Mouse (Mus musculus) ZHBTc4 (cell line): Measurements from ENCODE around the gene Celsr1.

ENCODE experiments used
- DNase-seq: peaks from one replicate; pipeline ENCODE4 v3.0.0-alpha.2; 2011; ENCODE audit warnings: low read depth, low spot score

Celsr1 gene

GRCm38 (mm10) chr15:85962691-85963090 lies 70.9 kb downstream of the Celsr1 start:
- no peak for DNase-seq

DNA sequence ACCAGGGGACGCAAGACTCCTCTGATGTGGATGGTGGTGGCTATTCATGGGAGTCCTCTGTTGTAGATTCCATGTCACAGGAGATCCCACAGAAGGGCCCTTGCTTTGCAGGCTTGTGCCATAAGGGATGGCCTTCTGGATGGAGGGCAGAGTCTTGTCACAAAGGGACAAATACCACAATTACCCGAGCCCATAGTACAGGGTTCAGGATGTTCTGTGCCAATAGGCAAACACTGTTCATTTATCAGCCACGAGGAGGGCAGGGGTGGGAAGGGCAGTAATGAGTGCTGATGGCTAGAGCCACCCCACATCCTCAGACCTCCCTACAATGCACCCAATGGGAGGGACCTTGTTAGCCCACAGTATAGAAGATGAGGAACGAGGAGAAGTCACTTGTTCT lies 71.9 kb downstream of the Celsr1 start:
- no peak for DNase-seq

- DNase-seq: no peak
Observed at GRCm38 (mm10) chr15:85961131-85961530, 72.4 kb downstream of the Celsr1 start.

GRCm38 (mm10) chr15:85956202-85956601 lies 77.4 kb downstream of the Celsr1 start:
- no peak for DNase-seq

DNA sequence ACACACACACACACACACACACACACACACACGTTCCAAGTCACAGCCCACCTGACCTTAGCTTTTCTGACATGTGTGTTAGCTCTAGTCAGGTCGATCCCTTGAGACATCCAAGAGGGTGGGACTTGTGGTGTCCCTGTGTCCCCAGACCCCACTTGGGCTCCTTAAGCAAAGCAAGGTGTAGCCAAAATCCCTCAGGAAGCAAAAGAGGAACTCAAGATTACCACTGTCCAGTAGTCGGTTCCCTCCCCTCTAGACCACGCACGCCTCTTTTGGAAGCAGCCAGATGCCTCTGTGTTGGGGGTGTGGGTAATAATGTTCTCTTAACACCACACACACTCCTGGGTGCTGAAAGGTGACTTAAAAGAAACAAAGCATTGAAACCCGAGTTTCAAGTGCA lies 80.1 kb downstream of the Celsr1 start:
- DNase-seq: no peak

GRCm38 (mm10) chr15:85949421-85950164 lies 84.0 kb downstream of the Celsr1 start:
- peak; percentile 67 for DNase-seq

DNA sequence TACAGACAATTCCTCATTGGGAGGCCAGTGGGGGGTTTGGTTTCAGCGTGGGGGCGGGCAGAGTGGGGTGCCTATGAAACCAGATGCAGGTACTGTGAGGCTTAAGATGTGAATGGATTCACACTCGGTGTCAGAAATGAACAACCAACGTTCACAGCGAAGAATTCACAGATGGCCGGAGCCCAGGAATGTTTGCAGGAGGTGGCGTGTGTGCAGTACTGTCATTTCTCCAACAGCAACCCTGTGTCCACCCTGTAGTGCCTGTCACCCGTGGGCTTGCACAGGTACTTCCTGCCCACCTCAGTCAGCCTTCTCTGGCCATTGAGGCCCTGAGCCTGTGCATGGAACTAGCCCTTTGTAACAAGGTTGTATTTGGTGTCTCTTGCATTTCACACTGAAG lies 85.6 kb downstream of the Celsr1 start:
- DNase-seq: no peak

GRCm38 (mm10) chr15:85947541-85947940 lies 86.0 kb downstream of the Celsr1 start:
- peak; percentile 40 for DNase-seq

- peak; percentile 88 for DNase-seq
Observed at GRCm38 (mm10) chr15:85935627-85936049, 97.9 kb downstream of the Celsr1 start.

DNA sequence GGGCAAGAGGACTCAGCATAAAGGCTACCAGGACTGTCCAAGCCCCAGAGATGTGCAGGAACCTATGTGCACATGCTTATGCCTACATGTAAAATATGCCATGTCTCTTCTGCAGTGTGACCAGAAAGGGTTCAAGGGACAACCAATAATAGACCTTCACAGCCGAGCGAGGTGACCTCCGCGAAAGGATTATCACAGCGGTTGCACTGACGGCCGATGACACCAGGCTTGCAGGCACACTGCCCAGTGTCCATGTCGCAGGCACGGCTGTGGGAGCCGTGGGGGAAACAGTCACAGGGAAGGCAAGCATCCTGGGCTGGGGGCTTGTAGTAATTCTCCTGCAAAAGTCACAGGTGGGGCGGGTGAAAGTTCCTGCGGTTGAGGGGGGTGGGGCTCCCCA lies 105.4 kb downstream of the Celsr1 start:
- no peak for DNase-seq

GRCm38 (mm10) chr15:85921855-85922254 lies 111.7 kb downstream of the Celsr1 start:
- no peak for DNase-seq

GRCm38 (mm10) chr15:85919892-85920248 lies 113.7 kb downstream of the Celsr1 start:
- no peak for DNase-seq

DNA sequence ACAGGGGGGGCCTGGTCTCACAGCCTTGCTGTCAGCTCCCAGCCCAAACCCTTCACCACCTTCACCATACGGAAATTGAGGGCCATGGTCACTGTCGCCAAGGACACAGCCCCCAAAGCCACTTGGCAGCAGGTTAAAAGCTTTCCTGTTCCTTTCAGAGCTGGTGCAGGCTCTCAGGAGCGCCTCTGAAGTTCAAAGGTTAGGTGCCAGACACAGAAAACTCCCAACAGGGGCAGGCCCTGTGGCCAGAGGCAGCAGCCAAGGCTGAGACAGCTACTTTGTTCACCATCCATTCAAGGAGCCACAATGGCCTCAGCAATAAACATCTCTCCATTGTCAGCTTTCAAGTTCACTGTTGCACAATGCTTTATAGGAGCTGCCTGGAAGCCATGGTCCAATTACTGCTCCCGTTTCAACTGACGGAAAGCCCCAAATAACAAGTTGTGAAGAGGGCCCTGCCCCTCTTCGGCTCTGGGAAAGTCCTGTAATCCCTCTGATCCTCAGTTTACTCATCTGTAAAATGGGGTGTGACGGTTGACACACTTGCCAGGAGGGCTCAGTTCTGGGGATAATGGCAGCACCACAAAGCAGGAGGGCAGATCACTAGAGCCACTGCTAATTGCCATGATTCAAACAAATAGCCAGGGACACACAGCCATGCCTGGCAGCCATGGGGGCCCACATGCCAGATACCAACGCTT lies 114.2 kb downstream of the Celsr1 start:
- DNase-seq: no peak

DNA sequence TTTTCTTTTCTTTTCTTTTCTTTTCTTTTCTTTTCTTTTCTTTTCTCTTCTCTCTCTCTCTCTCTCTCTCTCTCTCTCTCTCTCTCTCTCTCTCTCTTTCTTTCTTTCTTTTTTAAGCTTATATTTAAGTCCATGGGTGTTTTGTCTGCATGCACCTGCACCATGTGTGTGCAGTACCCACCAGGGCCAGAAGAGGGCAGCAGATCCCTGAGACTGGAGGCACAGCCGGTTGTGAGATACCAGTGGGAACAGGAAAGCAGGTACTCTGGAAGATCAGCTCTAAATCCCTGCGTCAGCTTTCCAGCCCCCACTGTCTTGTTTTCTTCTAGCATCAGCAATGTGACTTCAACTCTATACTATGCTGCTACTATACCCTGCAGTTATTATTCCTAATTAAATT lies 120.0 kb downstream of the Celsr1 start:
- DNase-seq: peak; percentile 87

- DNase-seq: no peak
Observed at GRCm38 (mm10) chr15:85909931-85910330, 123.6 kb downstream of the Celsr1 start.

DNA sequence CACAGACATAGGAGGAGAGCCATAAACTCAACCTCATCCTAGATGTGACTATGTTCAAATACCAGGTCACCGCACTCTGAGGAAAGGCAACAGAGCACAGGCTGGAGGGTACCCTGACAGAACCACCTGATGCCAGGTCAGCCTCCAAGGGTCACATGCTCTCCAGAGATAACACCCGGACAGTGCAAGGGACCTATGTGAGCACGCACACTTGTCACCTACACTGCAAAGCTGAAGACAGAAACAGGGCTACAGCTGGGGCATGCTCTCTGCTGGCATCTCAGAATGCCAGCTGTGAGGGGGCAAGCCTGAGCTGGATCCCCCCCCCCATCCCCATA lies 124.1 kb downstream of the Celsr1 start:
- DNase-seq: no peak

- DNase-seq: no peak
Observed at GRCm38 (mm10) chr15:85908660-85909491, 124.7 kb downstream of the Celsr1 start.

DNA sequence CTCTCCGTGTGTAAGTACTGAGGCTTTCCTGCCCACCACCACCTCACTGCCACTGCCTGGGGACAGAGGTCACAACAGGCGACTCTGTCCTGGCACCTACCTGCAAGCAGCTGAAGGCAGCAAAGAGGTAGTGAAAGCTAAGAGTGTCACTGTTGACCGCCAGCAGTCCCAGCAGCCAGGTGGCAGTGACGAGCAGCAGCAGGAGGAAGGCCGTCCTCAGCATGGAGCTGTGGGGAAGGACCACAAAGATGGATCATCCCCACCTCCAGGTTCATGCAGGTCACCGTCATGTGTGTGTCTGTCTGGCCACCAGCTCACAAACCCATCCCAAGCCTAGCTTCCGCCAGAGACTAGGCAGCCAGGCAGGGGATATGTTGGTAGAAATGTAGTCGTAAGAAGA lies 129.8 kb downstream of the Celsr1 start:
- DNase-seq: peak; percentile 67

- no peak for DNase-seq
Observed at GRCm38 (mm10) chr15:85902505-85902904, 131.1 kb downstream of the Celsr1 start.

- no peak for DNase-seq
Observed at GRCm38 (mm10) chr15:85900801-85901200, 132.8 kb downstream of the Celsr1 start.

GRCm38 (mm10) chr15:85900318-85900717 lies 133.3 kb downstream of the Celsr1 start:
- DNase-seq: no peak

DNA sequence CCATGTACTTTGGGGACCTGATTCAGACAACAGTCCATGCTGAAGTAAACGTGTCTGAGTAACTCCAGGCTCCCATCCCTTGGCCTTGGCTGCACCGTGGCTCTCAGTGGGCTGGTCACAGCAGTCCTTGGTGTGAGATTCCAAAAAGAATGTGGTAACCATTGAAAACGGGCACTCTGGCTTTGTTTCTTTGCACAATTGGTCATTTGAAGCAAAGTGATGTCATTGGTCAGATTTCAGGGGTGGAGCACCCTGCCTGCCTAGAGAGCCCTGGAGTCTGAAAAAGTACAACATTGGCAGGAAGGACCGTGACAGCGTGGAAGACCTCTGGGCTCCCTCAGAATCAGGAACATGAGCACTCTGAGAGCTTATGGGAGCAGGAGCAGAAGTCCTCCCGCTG lies 134.2 kb downstream of the Celsr1 start:
- DNase-seq: no peak

DNA sequence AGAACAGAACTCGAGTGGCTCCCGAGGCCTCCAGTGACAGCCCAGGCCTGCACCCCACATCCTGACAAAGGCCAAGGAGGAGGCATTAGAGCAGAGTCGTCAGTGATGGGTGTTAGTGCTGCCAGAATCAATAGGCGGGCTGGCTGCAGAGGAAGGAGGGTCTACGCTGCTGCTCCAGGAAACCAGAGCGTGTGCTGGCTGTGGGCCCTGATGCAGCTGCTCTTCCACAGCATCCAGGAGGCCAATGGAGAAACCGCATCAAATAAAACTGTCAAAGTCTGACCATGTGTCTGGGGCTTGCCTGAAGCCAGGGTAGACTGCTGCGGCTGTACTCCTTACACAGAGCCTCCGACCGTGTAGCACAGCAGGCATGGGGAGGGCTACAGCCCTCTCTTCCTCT lies 136.5 kb downstream of the Celsr1 start:
- no peak for DNase-seq
